Mouse (Mus musculus) liver, postnatal 0 days (tissue): ENCODE results near the gene Ehd4.

ENCODE experiments used
- CTCF ChIP-seq: sonication (generic); IDR thresholded peaks from 2 replicates; pipeline ENCODE4 v1.5.1; 2016; ENCODE audit warnings: antibody characterized with exemption, low read depth
- EP300 ChIP-seq: IDR thresholded peaks from 2 replicates; pipeline ENCODE4 v1.6.1; 2016; ENCODE audit warnings: antibody characterized with exemption, low read depth, mild to moderate bottlenecking

GRCm38 (mm10) chr2:120126901-120127300 lies 27.5 kb downstream of the Ehd4 start:
- TF ChIP-seq EP300 (no peak), CTCF (no peak)
